Comparison of ENCODE assay signal across 18 mouse cellular contexts in the genomic region with DNA sequence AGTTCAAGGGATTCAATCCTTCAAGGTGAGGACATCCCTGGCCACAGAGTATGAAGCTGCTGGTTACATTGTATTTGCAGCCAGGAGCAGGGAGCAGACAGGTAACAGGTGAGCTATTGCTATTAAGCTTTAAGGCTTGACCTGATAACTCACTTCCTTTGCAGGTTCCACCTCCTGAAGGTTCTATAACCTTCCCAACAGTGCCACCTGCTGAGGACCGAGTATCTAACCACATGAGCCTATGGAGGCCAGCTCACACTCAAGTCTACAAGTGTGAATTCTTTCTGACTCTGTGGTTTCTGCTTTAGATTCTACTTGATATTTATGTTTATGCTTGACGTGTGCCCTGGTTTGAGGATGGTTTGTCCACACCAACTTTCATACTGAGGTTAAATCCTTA. TPM values are rescaled to one million over a fixed set of nuclear protein-coding genes. Genes with fewer than 3 reads are reported as not detected.
DNase-seq lines count a peak whose midpoint lies in the region; ATAC-seq and TF ChIP-seq lines count a peak whose summit lies in the region.
"Had no signal": no experiment of that assay in that cellular context is flagged by ENCODE, and none has a peak within 500 bp of the region (broad histone marks: within the 10 kb centered on the region; RNA-seq: fewer than 3 reads in every experiment).

No protein-coding gene starts in this region.

- TF ChIP-seq CTCF in heart, adult 2 months (IDR thresholded peaks at IDR 0.05), result peak; percentile 36
- 0 out of 2 replicates have a peak, but pooled peaks have one; percentile 23 for TF ChIP-seq CTCF in liver, postnatal 0 days (IDR thresholded peaks at IDR 0.05; ENCODE audit: low read depth)

- H3K4me2 ChIP-seq in liver, postnatal 0 days (ENCODE audit: low read depth, low read length), result no peak overlapping the region
- H3K4me2 ChIP-seq in liver, embryonic 11.5 days, result no peak overlapping the region
- H3K4me2 ChIP-seq: hindbrain, embryonic 14.5 days; midbrain, embryonic 12.5 days had no signal

- TF ChIP-seq POLR2A in heart, adult 2 months (IDR thresholded peaks at IDR 0.05; ENCODE audit: insufficient read depth, low read depth, low read length), result no peak

- H3K27ac ChIP-seq in heart, adult 2 months, result no peak overlapping the region
- H3K27ac ChIP-seq in liver, postnatal 0 days (ENCODE audit: low read depth), result no peak overlapping the region
- no peak overlapping the region for H3K27ac ChIP-seq in liver, embryonic 11.5 days (ENCODE audit: low read depth, low read length)
- no peak overlapping the region for H3K27ac ChIP-seq in ES-E14 (ENCODE audit: insufficient read depth, low read depth, low read length, poor library complexity, severe bottlenecking)
- H3K27ac ChIP-seq: hindbrain, embryonic 14.5 days; midbrain, embryonic 12.5 days had no signal

- no peaks in the 10 kb centered on the region for H3K36me3 ChIP-seq in heart, adult 2 months (ENCODE audit: control insufficient read depth, insufficient read depth, low read length)
- no peaks in the 10 kb centered on the region for H3K36me3 ChIP-seq in liver, postnatal 0 days (replicated peaks; ENCODE audit: insufficient read depth, low read length)
- H3K36me3 ChIP-seq in liver, embryonic 11.5 days (ENCODE audit: control insufficient read depth, insufficient read depth, low read length), result no peaks in the 10 kb centered on the region
- no peaks in the 10 kb centered on the region for H3K36me3 ChIP-seq in ES-E14 (ENCODE audit: control insufficient read depth, insufficient read depth, low read length, poor library complexity, severe bottlenecking)
- H3K36me3 ChIP-seq: midbrain, embryonic 12.5 days had no signal

- no peak for ATAC-seq in liver, postnatal 0 days
- no peak for ATAC-seq in liver, embryonic 11.5 days (replicated peaks; ENCODE audit: low FRiP score)

- in situ Hi-C loops in ES-E14 (cut with MboI; ENCODE audit: low sequenced_read_pairs in 2 of 2, unreplicated experiment in 2 of 2), result no loop called here

- DNase-seq in heart, adult 2 months, result no peak
- DNase-seq in heart, adult 11 months, result no peak
- no peak for DNase-seq in liver, postnatal 0 days
- no peak for DNase-seq in liver, embryonic 11.5 days (ENCODE audit: low spot score)
- peak; percentile 8 for DNase-seq in ES-E14 (ENCODE audit: low read depth, low spot score)
- DNase-seq in lung, postnatal 25 days (ENCODE audit: low spot score), result peak; percentile 1
- no peak for DNase-seq in frontal cortex, postnatal 36 days (ENCODE audit: low spot score in 2 of 2)
- DNase-seq: cerebellum, adult 2 months; kidney, postnatal 14 days; liver had no signal

- H3K9ac ChIP-seq in heart, adult 2 months (ENCODE audit: low read depth, low read length), result no peak overlapping the region
- H3K9ac ChIP-seq in liver, postnatal 0 days (replicated peaks), result no peak overlapping the region
- H3K9ac ChIP-seq in liver, embryonic 11.5 days (ENCODE audit: low read depth, low read length), result no peak overlapping the region
- no peak overlapping the region for H3K9ac ChIP-seq in ES-E14 (ENCODE audit: insufficient read depth, low read depth, low read length, poor library complexity, severe bottlenecking)
- H3K9ac ChIP-seq: hindbrain, embryonic 14.5 days; midbrain, embryonic 12.5 days had no signal

- H3K27me3 ChIP-seq in heart, adult 2 months (ENCODE audit: control insufficient read depth, insufficient read depth, low read length), result no peaks in the 10 kb centered on the region
- H3K27me3 ChIP-seq in liver, postnatal 0 days (ENCODE audit: insufficient read depth, low read length), result no peaks in the 10 kb centered on the region
- H3K27me3 ChIP-seq in liver, embryonic 11.5 days (replicated peaks; ENCODE audit: control insufficient read depth, insufficient read depth, low read length), result no peaks in the 10 kb centered on the region
- H3K27me3 ChIP-seq: midbrain, embryonic 12.5 days had no signal

- no peaks in the 10 kb centered on the region for H3K79me2 ChIP-seq in heart, adult 2 months (replicated peaks; ENCODE audit: control insufficient read depth, insufficient read depth, low read length)

- 63% methylated on average over 2 of the region's 2 CpGs for WGBS in heart, adult 2 months
- WGBS in liver, postnatal 0 days (ENCODE audit: insufficient replicate concordance), result 61% methylated on average over 2 of the region's 2 CpGs
- 53% methylated on average over 2 of the region's 2 CpGs for WGBS in liver, embryonic 11.5 days

- H3K4me3 ChIP-seq in heart, adult 2 months, result no peak overlapping the region
- H3K4me3 ChIP-seq in liver, postnatal 0 days (ENCODE audit: low read depth, low read length), result no peak overlapping the region
- H3K4me3 ChIP-seq in liver, embryonic 11.5 days (ENCODE audit: low read depth, low read length), result no peak overlapping the region
- no peak overlapping the region for H3K4me3 ChIP-seq in ES-E14 (ENCODE audit: insufficient read depth in 1 of 2, low read depth in 1 of 2, low read length in 2 of 2, poor library complexity in 1 of 2, severe bottlenecking in 1 of 2)
- H3K4me3 ChIP-seq: midbrain, embryonic 12.5 days; myocyte had no signal

- no peaks in the 10 kb centered on the region for H3K9me3 ChIP-seq in liver, postnatal 0 days (ENCODE audit: low read length)
- no peaks in the 10 kb centered on the region for H3K9me3 ChIP-seq in liver, embryonic 11.5 days (ENCODE audit: control insufficient read depth, low read length)
- no peaks in the 10 kb centered on the region for H3K9me3 ChIP-seq in ES-E14 (ENCODE audit: control insufficient read depth, insufficient read depth, low read depth, low read length)
- H3K9me3 ChIP-seq: midbrain, embryonic 12.5 days had no signal

- intact Hi-C loops in heart, adult 2 months (cut with DNase I), result loop anchor here (5.0 kb wide), 1 partner anchor 78 kb away; no protein-coding TSS in a partner anchor

- H3K4me1 ChIP-seq in heart, adult 2 months (ENCODE audit: control insufficient read depth, insufficient read depth, low read length), result no peaks in the 10 kb centered on the region
- no peaks in the 10 kb centered on the region for H3K4me1 ChIP-seq in liver, postnatal 0 days (ENCODE audit: insufficient read depth)
- H3K4me1 ChIP-seq in liver, embryonic 11.5 days (replicated peaks; ENCODE audit: control insufficient read depth, insufficient read depth, low read length), result no peaks in the 10 kb centered on the region
- H3K4me1 ChIP-seq in ES-E14 (ENCODE audit: control insufficient read depth in 2 of 2, insufficient read depth in 2 of 2, low read length in 2 of 2, poor library complexity in 1 of 2), result no peaks in the 10 kb centered on the region
- H3K4me1 ChIP-seq: midbrain, embryonic 12.5 days had no signal

- TF ChIP-seq EP300 in heart, adult 2 months (IDR thresholded peaks at IDR 0.05; ENCODE audit: insufficient read depth, low read depth, low read length), result no peak
- TF ChIP-seq EP300 in liver, postnatal 0 days (IDR thresholded peaks at IDR 0.05; ENCODE audit: low read depth), result no peak

TF ChIP-seq in ES-E14, 5 proteins besides CTCF, POLR2A, EP300 and RAD21:
- no peak for TF ChIP-seq MAFK (IDR thresholded peaks at IDR 0.05; ENCODE audit: insufficient read depth, low read depth, low read length)
- TF ChIP-seq ZNF384 (IDR thresholded peaks at IDR 0.05; ENCODE audit: low read depth, low read length), result no peak
- no peak for TF ChIP-seq ZC3H11A (IDR thresholded peaks at IDR 0.05; ENCODE audit: borderline replicate concordance, low read depth, low read length)
- no peak for TF ChIP-seq HCFC1 (IDR thresholded peaks at IDR 0.05; ENCODE audit: borderline replicate concordance, insufficient read depth, low read length)
- TF ChIP-seq CHD2 (IDR thresholded peaks at IDR 0.05; ENCODE audit: low read depth, low read length), result no peak

RNA-seq across cellular contexts. Expression of a gene that starts 21.3 kb away (rescaled TPM):
- total RNA-seq in heart, adult 2 months (2021), result not detected
- polyA plus RNA-seq in heart, adult 2 months (2012; rRNA removed), result not detected in 2 replicates
- polyA plus RNA-seq in liver, postnatal 0 days (2015; fragmentation: Nextera tagmentation; extraction: Ambion mirVana), result not detected in 2 replicates
- not detected in 2 replicates for polyA plus RNA-seq in liver, embryonic 11.5 days (2014; fragmentation: Nextera tagmentation; extraction: Ambion mirVana)
- not detected in 2 replicates for total RNA-seq in ES-E14 (2012; rRNA removed)
- total RNA-seq: granulocyte monocyte progenitor cell, adult 5-6 weeks; left cerebral cortex, adult 8-10 months had no signal
- polyA plus RNA-seq: brain, embryonic 14.5 days; cerebellum, adult 2 months; frontal cortex, adult 2 months; heart, embryonic 16.5 days; hindbrain, embryonic 14.5 days; midbrain, embryonic 12.5 days; myocyte had no signal

Comparison
In these comparisons a context has a peak if more than half of its experiments do, and no peak if none do; other contexts are left out.
1. DNase-seq: peak in ES-E14 (single experiment) and lung, postnatal 25 days (single experiment); none in heart, adult 2 months (0 of 2), heart, adult 11 months (single experiment), liver, postnatal 0 days (single experiment), liver, embryonic 11.5 days (single experiment) and frontal cortex, postnatal 36 days (0 of 2).